Mouse (Mus musculus): ENCODE data around the gene Gm43191. TPM values are rescaled to one million over a fixed set of nuclear protein-coding genes. Genes with fewer than 3 reads are reported as not detected.

Gm43191 gene
- total and polyA plus RNA-seq, 3 experiments = 0.39 TPM; not detected in 2

- Histone ChIP-seq H3K9ac (ENCODE audit: control insufficient read depth, low read depth, low read length, poor library complexity, severe bottlenecking) (no peak overlapping the region), H3K27ac (ENCODE audit: control insufficient read depth, low read depth, low read length) (no peak overlapping the region), H3K79me2 (ENCODE audit: control insufficient read depth, insufficient read depth, low read length, poor library complexity) (peaks cover 23% of the 10 kb centered on the region), H3K36me3 (ENCODE audit: control insufficient read depth in 1 of 2, insufficient read depth in 2 of 2, low read length in 2 of 2) (peaks cover 7 to 22% of the 10 kb centered on the region in 2 experiments), H3K4me3 (ENCODE audit: control insufficient read depth in 1 of 2, insufficient read depth in 1 of 2, low read depth in 2 of 2, low read length in 2 of 2) (no peak overlapping the region), H3K9me3 (replicated peaks; ENCODE audit: insufficient read depth, low read length) (no peaks in the 10 kb centered on the region), H3K27me3 (ENCODE audit: control insufficient read depth in 1 of 2, insufficient read depth in 2 of 2, low read length in 2 of 2) (no peaks in the 10 kb centered on the region), H3K4me1 (ENCODE audit: control insufficient read depth in 1 of 2, insufficient read depth in 2 of 2, low read length in 2 of 2) (peaks cover 3 to 16% of the 10 kb centered on the region in 2 experiments)
- TF ChIP-seq CTCF (IDR thresholded peaks at IDR 0.05 in 2 of 3, conservative IDR thresholded peaks at IDR 0.05 in 1 of 3; ENCODE audit: control insufficient read depth in 1 of 3, insufficient read depth in 1 of 3, low read depth in 2 of 3, low read length in 3 of 3, poor library complexity in 1 of 3, severe bottlenecking in 1 of 3) = no peak
- TF ChIP-seq POLR2AphosphoS2 (IDR thresholded peaks at IDR 0.05; ENCODE audit: low read length) = no peak
- TF ChIP-seq NRF1 (IDR thresholded peaks at IDR 0.05; ENCODE audit: insufficient read depth, low read depth, low read length, poor library complexity, severe bottlenecking) = no peak
- no peak for TF ChIP-seq EP300 (IDR thresholded peaks at IDR 0.05; ENCODE audit: low read depth in 1 of 2, low read length in 2 of 2)
- TF ChIP-seq JUND (IDR thresholded peaks at IDR 0.05; ENCODE audit: low read depth, low read length) = no peak
- no peak for TF ChIP-seq NELFE (IDR thresholded peaks at IDR 0.05; ENCODE audit: low read depth, low read length)
- no peak for TF ChIP-seq MAFK (IDR thresholded peaks at IDR 0.05; ENCODE audit: borderline replicate concordance, low read depth, low read length)
- no peak for TF ChIP-seq ELF1 (IDR thresholded peaks at IDR 0.05; ENCODE audit: low read depth, low read length)
- no peak for TF ChIP-seq TAL1 (IDR thresholded peaks at IDR 0.05; ENCODE audit: low read length)
- TF ChIP-seq RCOR1 (IDR thresholded peaks at IDR 0.05; ENCODE audit: low read depth, low read length) = no peak
- TF ChIP-seq GATA1 (IDR thresholded peaks at IDR 0.05; ENCODE audit: low read depth, low read length) = no peak
- TF ChIP-seq USF2 (IDR thresholded peaks at IDR 0.05; ENCODE audit: borderline replicate concordance in 1 of 2, insufficient read depth in 1 of 2, low read depth in 1 of 2, low read length in 2 of 2) = no peak
- no peak for TF ChIP-seq USF1 (IDR thresholded peaks at IDR 0.05; ENCODE audit: low read depth, low read length)
- TF ChIP-seq ZC3H11A (IDR thresholded peaks at IDR 0.05; ENCODE audit: low read depth, low read length) = no peak
- peak; percentile 25 for DNase-seq (ENCODE audit: low read depth, low spot score)
Measured at GRCm38 (mm10) chr3:116701601-116702000, 20.5 kb upstream of the Gm43191 start.

DNA sequence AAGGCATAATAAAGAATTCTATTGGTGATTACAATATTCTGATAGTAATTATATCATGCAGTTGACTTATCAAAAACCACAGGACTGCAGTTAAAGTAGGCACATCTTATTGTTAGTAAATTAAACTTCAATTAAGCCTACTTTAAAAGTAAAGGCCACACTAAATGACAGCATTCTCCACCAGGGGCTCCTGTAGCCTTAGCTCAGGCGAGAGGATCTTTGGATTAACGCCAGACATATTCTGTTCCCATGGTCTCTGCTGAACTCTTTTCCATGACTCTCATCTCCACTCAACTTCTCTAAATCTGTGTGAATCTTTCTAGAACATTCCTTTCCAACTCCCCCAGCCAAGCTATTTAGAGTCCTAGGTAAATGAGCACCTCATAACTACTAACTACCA, 17.7 kb upstream of the Gm43191 start:
- H3K9me3 ChIP-seq (replicated peaks; ENCODE audit: insufficient read depth, low read length) = no peaks in the 10 kb centered on the region
- peaks cover 23% of the 10 kb centered on the region for H3K79me2 ChIP-seq (ENCODE audit: control insufficient read depth, insufficient read depth, low read length, poor library complexity)
- H3K9ac ChIP-seq (ENCODE audit: control insufficient read depth, low read depth, low read length, poor library complexity, severe bottlenecking) = no peak overlapping the region
- H3K27me3 ChIP-seq (ENCODE audit: control insufficient read depth in 1 of 2, insufficient read depth in 2 of 2, low read length in 2 of 2) = no peaks in the 10 kb centered on the region
- H3K36me3 ChIP-seq (ENCODE audit: control insufficient read depth in 1 of 2, insufficient read depth in 2 of 2, low read length in 2 of 2) = peaks cover 0 to 27% of the 10 kb centered on the region in 2 experiments; a peak in 2 of 4 replicates
- H3K27ac ChIP-seq (ENCODE audit: control insufficient read depth, low read depth, low read length) = no peak overlapping the region
- peak; percentile 50 for DNase-seq (ENCODE audit: low read depth, low spot score)
- H3K4me3 ChIP-seq (ENCODE audit: control insufficient read depth in 1 of 2, insufficient read depth in 1 of 2, low read depth in 2 of 2, low read length in 2 of 2) = no peak overlapping the region
- no peak for TF ChIP-seq BHLHE40 (IDR thresholded peaks at IDR 0.05; ENCODE audit: borderline replicate concordance, low read depth, low read length)
- TF ChIP-seq JUND (IDR thresholded peaks at IDR 0.05; ENCODE audit: low read depth, low read length) = no peak
- TF ChIP-seq NELFE (IDR thresholded peaks at IDR 0.05; ENCODE audit: low read depth, low read length) = no peak
- TF ChIP-seq MYB (IDR thresholded peaks at IDR 0.05; ENCODE audit: low read depth, low read length) = no peak
- TF ChIP-seq SIN3A (IDR thresholded peaks at IDR 0.05; ENCODE audit: low read length) = no peak
- TF ChIP-seq POLR2A (IDR thresholded peaks at IDR 0.05; ENCODE audit: control insufficient read depth in 1 of 2, insufficient read depth in 1 of 2, low read depth in 1 of 2, low read length in 2 of 2, poor library complexity in 1 of 2) = no peak
- no peak for TF ChIP-seq RAD21 (IDR thresholded peaks at IDR 0.05; ENCODE audit: low read depth, low read length)
- no peak for TF ChIP-seq TBP (IDR thresholded peaks at IDR 0.05; ENCODE audit: low read depth, low read length)
- no peak for TF ChIP-seq POLR2AphosphoS2 (IDR thresholded peaks at IDR 0.05; ENCODE audit: low read length)
- TF ChIP-seq MAFK (IDR thresholded peaks at IDR 0.05; ENCODE audit: borderline replicate concordance, low read depth, low read length) = no peak
- H3K4me1 ChIP-seq (ENCODE audit: control insufficient read depth in 1 of 2, insufficient read depth in 2 of 2, low read length in 2 of 2) = peaks cover 16 to 28% of the 10 kb centered on the region in 2 experiments

Data from MEL (cell line).